Mouse (Mus musculus) brain, adult 2 months (tissue): Measurements from ENCODE around the gene Gm6793.

Experiments
- DNase-seq: peaks from one replicate; pipeline ENCODE4 v3.0.0; 2011; ENCODE audit warnings: low read depth, low spot score

Gm6793 gene

GRCm38 (mm10) chr8:112014936-112015335 lies at the start of gene Gm6793:
TSS of gene Gm6793 (minus strand) at chr8:112015036.
- no peak for DNase-seq

GRCm38 (mm10) chr8:112061372-112061771 lies 46.5 kb upstream of the Gm6793 start:
- peak; percentile 72 for DNase-seq

GRCm38 (mm10) chr8:112054456-112054855 lies 39.6 kb upstream of the Gm6793 start:
- DNase-seq = peak; percentile 73

GRCm38 (mm10) chr8:112051537-112051936 lies 36.7 kb upstream of the Gm6793 start:
- no peak for DNase-seq

GRCm38 (mm10) chr8:112049984-112050383 lies 35.1 kb upstream of the Gm6793 start:
- DNase-seq = no peak

GRCm38 (mm10) chr8:112048293-112048692 lies 33.5 kb upstream of the Gm6793 start:
- no peak for DNase-seq

GRCm38 (mm10) chr8:112045896-112046295 lies 31.1 kb upstream of the Gm6793 start:
- DNase-seq = peak; percentile 90

GRCm38 (mm10) chr8:112045182-112045581 lies 30.3 kb upstream of the Gm6793 start:
- no peak for DNase-seq

- no peak for DNase-seq
Measured at GRCm38 (mm10) chr8:112037521-112037920, 22.7 kb upstream of the Gm6793 start.

GRCm38 (mm10) chr8:112034603-112035002 lies 19.8 kb upstream of the Gm6793 start:
- peak; percentile 75 for DNase-seq

- no peak for DNase-seq
Measured at GRCm38 (mm10) chr8:112033071-112033470, 18.2 kb upstream of the Gm6793 start.

GRCm38 (mm10) chr8:112030663-112031062 lies 15.8 kb upstream of the Gm6793 start:
- no peak for DNase-seq

GRCm38 (mm10) chr8:112029455-112029854 lies 14.6 kb upstream of the Gm6793 start:
- DNase-seq = no peak

GRCm38 (mm10) chr8:112011816-112012242 lies 3.0 kb downstream of the Gm6793 start:
- DNase-seq = peak; percentile 45

GRCm38 (mm10) chr8:112010997-112011815 lies 3.6 kb downstream of the Gm6793 start, which contains the start of the genes Kars and Terf2ip:
TSS of gene Kars (minus strand) at chr8:112011323.
TSS of gene Terf2ip (plus strand) at chr8:112011398.
- DNase-seq = peak; percentile 96

- DNase-seq = no peak
Measured at GRCm38 (mm10) chr8:112009558-112009957, 5.3 kb downstream of the Gm6793 start.

GRCm38 (mm10) chr8:112007669-112008068 lies 7.2 kb downstream of the Gm6793 start:
- DNase-seq = no peak

GRCm38 (mm10) chr8:112005601-112006000 lies 9.2 kb downstream of the Gm6793 start:
- peak; percentile 86 for DNase-seq

GRCm38 (mm10) chr8:112004754-112005153 lies 10.1 kb downstream of the Gm6793 start:
- DNase-seq = no peak

GRCm38 (mm10) chr8:111992703-111993039 lies 22.2 kb downstream of the Gm6793 start:
- no peak for DNase-seq

- peak; percentile 97 for DNase-seq
Measured at GRCm38 (mm10) chr8:111992013-111992702, 22.7 kb downstream of the Gm6793 start, which contains the start of gene Adat1. TSS of gene Adat1 (minus strand) at chr8:111992302.

- DNase-seq = peak; percentile 59
Measured at GRCm38 (mm10) chr8:111991278-111991677, 23.6 kb downstream of the Gm6793 start.

- peak; percentile 91 for DNase-seq
Measured at GRCm38 (mm10) chr8:111989911-111990310, 24.9 kb downstream of the Gm6793 start.
